Mouse (Mus musculus): ENCODE measurements around the gene Gm49510. TPM values are rescaled to one million over a fixed set of nuclear protein-coding genes. Genes with fewer than 3 reads are reported as not detected.

Gene Gm49510
- total RNA-seq, 2 experiments from 2014 or later, result 0.13 TPM; not detected in 1

GRCm38 (mm10) chr15:78908982-78909381 lies 9.5 kb downstream of the Gm49510 start:
- DNase-seq, result no peak
- no peak for TF ChIP-seq CTCF (IDR thresholded peaks at IDR 0.05)
- Histone ChIP-seq H3K4me3 (no peak overlapping the region), H3K27ac (no peak overlapping the region)
- intact Hi-C loops (cut with DNase I), result no loop called here

GRCm38 (mm10) chr15:78912040-78912439 lies 12.6 kb downstream of the Gm49510 start:
- peak; percentile 32; the same call in 1 of the 2 replicates for TF ChIP-seq CTCF (IDR thresholded peaks at IDR 0.05)
- no peak overlapping the region for H3K27ac ChIP-seq
- intact Hi-C loops (cut with DNase I), result loop anchor here (5.0 kb wide), 1 partner anchor 160 kb away; no protein-coding TSS in a partner anchor
- no peak overlapping the region for H3K4me3 ChIP-seq
- DNase-seq, result no peak

DNA sequence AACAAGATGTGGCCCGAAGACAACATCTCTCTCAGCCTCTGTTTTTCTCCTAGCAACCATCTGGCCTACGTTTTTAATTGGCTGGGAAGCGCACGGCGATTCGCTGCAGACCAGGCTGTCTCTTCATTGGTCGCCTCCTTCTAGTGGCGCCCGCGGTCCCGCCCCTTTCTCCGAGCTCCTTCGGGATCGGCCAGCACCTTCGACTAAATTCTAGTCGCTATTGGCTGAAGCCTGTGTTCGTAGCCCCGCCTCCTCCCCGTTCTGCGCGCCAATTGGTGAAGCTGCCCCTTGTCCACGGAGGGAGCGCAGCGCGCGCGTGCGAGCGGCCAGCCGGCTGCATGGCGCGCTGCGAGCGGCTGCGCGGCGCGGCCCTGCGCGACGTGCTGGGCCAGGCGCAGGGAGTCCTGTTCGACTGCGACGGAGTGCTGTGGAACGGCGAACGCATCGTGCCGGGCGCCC lies 14.2 kb downstream of the Gm49510 start, which contains the start of gene Pdxp:
Gene Pdxp (plus strand): TSS at position 288 of the 459 bp plus-strand sequence.
- no peak for TF ChIP-seq CTCF (IDR thresholded peaks at IDR 0.05)
- intact Hi-C loops (cut with DNase I), result loop anchor here (5.0 kb wide), 1 partner anchor 159 kb away; no protein-coding TSS in a partner anchor
- peak; percentile 96 for DNase-seq
- H3K27ac ChIP-seq, result peak within 1 kb of the TSS; percentile 63
- peak within 1 kb of the TSS; percentile 74 for H3K4me3 ChIP-seq

DNA sequence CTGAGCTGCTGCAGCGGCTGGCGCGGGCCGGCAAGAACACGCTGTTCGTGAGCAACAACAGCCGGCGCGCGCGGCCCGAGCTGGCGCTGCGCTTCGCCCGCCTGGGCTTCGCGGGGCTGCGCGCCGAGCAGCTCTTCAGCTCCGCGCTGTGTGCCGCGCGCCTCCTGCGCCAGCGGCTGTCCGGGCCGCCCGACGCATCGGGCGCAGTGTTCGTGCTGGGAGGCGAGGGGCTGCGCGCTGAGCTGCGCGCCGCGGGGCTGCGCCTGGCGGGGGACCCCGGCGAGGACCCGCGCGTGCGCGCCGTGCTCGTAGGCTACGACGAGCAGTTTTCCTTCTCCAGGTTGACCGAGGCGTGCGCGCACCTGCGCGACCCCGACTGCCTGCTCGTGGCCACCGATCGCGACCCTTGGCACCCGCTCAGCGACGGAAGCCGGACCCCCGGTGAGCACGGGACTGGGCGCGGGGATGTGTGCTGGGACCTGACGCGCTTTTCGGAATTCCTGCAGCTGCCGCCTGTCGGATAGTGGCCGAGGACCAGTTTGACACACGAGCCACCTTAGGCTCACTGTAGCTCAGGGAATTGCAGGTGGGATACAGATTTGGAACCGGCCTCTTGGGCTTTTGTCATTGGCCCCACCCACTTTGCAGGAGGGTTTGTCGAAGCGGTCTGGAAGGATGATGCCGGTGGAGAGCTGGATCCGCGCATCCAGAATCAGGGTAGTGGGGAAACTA lies 14.8 kb downstream of the Gm49510 start:
- peak; percentile 49 for DNase-seq
- H3K4me3 ChIP-seq, result peak overlapping the region; percentile 74
- intact Hi-C loops (cut with DNase I), result loop anchor here (5.0 kb wide), 1 partner anchor 158 kb away; no protein-coding TSS in a partner anchor
- no peak for TF ChIP-seq CTCF (IDR thresholded peaks at IDR 0.05)
- peak overlapping the region; percentile 63 for H3K27ac ChIP-seq

DNA sequence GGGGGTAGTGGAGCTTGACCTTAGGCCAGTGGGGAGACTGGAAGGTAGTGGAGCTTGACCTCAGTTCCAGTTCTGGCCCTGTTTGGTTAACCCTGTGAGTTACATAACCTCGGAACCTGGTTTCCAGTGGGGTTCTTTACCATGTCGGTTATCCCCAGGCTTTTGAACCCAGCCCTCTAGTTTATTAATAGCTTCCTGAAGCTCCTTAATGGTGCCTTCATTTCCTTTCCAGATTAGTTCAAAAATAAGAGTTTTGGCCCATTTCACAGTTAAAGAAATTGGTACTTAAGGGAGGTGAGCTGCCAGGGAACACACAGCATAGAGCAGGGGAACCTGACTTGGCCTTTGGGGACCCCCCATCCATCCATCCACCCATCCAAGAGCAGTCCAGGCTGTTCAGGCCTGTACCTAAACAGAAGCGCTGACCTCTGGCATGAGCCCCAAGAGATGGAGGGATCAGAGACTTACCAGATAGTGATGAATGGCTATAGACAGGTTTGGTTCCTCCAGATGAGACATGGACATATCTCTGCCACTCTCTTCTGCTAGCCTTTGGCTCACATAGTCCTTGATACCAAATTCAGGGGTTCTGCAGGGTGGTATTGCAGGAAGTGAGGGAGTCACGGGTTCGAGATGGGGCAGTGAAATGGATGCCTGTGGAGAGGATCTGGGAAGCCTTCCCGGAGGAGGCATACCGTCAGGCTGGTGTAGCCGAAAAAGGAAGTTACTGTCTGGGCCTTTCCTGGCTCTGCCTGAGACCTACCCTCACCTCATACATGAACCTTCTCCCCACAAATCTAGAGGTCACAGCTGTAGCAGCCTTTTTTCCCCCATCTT lies 15.6 kb downstream of the Gm49510 start:
- Histone ChIP-seq H3K4me3 (peak overlapping the region; percentile 74), H3K27ac (no peak overlapping the region)
- intact Hi-C loops (cut with DNase I), result loop anchor here (1.0 to 5.0 kb wide), 2 partner anchors 15 to 157 kb away; no protein-coding TSS in a partner anchor
- TF ChIP-seq CTCF (IDR thresholded peaks at IDR 0.05), result no peak
- DNase-seq, result no peak

- intact Hi-C loops (cut with DNase I), result loop anchor here (1.0 kb wide), 2 partner anchors 15 to 27 kb away; no protein-coding TSS in a partner anchor
- DNase-seq, result peak; percentile 73
- Histone ChIP-seq H3K27ac (no peak overlapping the region), H3K4me3 (no peak overlapping the region)
- TF ChIP-seq CTCF (IDR thresholded peaks at IDR 0.05), result peak; percentile 89
Measured at GRCm38 (mm10) chr15:78915660-78916017, 16.2 kb downstream of the Gm49510 start.

GRCm38 (mm10) chr15:78916052-78916826 lies 16.8 kb downstream of the Gm49510 start:
- H3K27ac ChIP-seq, result no peak overlapping the region
- DNase-seq, result no peak
- intact Hi-C loops (cut with DNase I), result loop anchor here (1.0 kb wide), 1 partner anchor 26 kb away; no protein-coding TSS in a partner anchor
- TF ChIP-seq CTCF (IDR thresholded peaks at IDR 0.05), result no peak
- no peak overlapping the region for H3K4me3 ChIP-seq

GRCm38 (mm10) chr15:78918126-78918525 lies 18.7 kb downstream of the Gm49510 start:
- DNase-seq, result no peak
- intact Hi-C loops (cut with DNase I), result no loop called here
- Histone ChIP-seq H3K4me3 (no peak overlapping the region), H3K27ac (peak overlapping the region; percentile 1; the same call in 1 of the 2 replicates)
- TF ChIP-seq CTCF (IDR thresholded peaks at IDR 0.05), result no peak

DNA sequence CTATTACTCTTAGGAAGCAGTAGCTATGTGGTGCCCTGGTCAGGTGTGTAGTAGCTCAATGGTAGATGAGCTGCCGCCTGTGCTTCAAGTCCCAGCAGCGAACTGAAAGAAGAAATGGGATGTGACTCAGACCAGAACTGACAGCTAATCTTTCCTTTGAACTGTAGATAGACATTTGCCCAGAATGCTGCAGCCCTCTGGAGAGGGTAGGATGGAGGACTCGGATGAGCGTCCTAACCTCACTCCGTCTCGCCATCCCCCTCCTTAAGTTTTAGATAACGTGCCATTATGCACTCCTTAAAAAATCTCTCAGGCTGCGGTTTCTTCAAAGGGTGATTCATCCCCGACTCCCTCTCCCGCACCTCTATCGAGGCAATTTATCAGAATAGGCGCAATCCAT lies 20.4 kb downstream of the Gm49510 start:
- H3K4me3 ChIP-seq, result no peak overlapping the region
- intact Hi-C loops (cut with DNase I), result no loop called here

DNA sequence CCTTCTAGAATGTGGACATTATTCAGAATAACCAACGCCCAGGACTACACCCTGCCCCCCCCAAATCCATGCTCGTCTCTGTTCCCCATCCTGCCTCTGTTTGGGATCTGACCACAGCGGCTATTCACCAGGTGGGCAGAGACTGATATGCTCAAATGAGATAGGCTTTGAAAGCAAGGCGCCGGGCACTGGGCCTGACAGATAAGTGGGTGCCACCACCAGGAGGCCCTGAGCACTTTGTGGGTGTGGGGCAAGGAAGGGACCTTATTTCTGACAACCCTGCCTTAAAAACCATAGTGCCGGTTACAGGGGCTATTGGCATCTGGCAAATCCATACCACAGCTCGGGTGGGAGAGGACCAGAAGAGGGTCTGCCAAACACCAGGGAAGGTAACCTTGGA lies 23.2 kb downstream of the Gm49510 start:
- Histone ChIP-seq H3K27ac (no peak overlapping the region), H3K4me3 (no peak overlapping the region)
- no peak for DNase-seq
- intact Hi-C loops (cut with DNase I), result no loop called here
- TF ChIP-seq CTCF (IDR thresholded peaks at IDR 0.05), result no peak

More for the DNA sequence above, 20.4 kb downstream of the Gm49510 start:
- TF ChIP-seq CTCF (IDR thresholded peaks at IDR 0.05), result no peak
- DNase-seq, result no peak
- H3K27ac ChIP-seq, result no peak overlapping the region

DNA sequence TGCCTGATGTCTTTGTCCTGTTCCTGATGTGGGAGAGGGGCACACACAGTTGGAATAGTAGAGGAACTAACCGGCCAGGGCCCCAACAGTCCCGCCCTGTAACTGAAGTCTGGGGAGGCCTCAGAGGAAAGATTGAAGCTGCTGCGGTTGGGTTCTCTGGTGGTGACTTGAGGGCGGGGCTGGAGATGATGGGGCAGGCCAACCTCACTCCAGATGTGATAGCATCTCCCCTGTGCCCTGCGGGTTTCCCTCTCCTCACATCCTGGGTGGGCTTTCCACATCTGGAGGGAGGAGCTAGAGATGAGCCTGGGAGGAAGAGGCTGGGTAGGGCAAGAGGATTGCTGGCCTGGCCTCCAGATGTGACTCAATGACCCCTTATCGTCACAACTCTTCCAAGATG lies 24.1 kb downstream of the Gm49510 start:
- Histone ChIP-seq H3K4me3 (no peak overlapping the region), H3K27ac (no peak overlapping the region)
- intact Hi-C loops (cut with DNase I), result no loop called here
- TF ChIP-seq CTCF (IDR thresholded peaks at IDR 0.05), result no peak
- no peak for DNase-seq

- TF ChIP-seq CTCF (IDR thresholded peaks at IDR 0.05), result no peak
- Histone ChIP-seq H3K4me3 (no peak overlapping the region), H3K27ac (peak overlapping the region; percentile 95)
- intact Hi-C loops (cut with DNase I), result no loop called here
- no peak for DNase-seq
Measured at GRCm38 (mm10) chr15:78925129-78925528, 25.7 kb downstream of the Gm49510 start.

Measured in gastrocnemius, adult 2 months (tissue).